Mouse (Mus musculus): ENCODE data around the gene Bmp2k.
"Not testable (repeated sequence)": the region's sequence is repeated elsewhere in the genome, so short reads cannot be mapped to it uniquely, and the experiment has no call there.

The Bmp2k gene

DNA sequence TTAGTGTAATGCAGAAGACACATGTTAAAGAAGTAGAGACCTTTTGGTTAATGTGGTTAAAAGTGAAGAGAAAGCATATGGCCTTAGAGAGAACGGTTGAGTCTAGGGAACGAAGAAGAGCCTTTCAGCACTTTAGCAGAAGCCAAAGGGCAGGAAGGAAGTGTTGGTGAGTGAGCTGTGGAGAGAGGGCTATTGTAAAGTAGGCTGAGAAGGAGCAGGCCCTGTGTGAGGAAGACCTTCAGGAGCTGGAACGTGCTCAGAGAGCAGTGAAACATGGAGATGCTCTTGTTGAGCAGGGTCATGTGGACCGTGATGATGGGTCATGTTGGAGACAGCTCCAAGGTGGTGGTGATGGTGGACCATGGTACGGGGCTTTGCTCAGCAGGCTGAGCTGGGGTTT is 4.8 kb downstream of the Bmp2k start:
- no peak for DNase-seq (ENCODE audit: low spot score)

DNA sequence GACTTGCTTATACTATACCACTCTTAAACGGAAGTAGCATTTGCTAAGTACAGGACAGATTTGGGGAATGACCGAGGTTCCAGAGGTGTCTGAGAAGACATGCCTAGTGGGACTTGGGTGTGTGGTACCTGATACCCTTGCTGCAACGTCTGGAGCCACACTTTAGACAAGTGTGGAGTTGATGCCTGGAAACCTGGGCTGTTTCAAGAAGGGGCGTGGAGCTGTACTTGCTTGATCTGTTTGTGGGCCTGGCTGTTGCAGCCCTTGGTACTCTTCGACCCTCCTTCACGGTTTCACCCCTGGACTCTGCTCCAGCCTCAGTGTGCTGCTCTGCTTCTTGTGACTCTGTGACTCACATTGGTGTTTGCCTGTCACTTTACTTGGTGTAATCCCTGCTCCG is 5.4 kb downstream of the Bmp2k start:
- DNase-seq (ENCODE audit: low spot score): no peak

DNA sequence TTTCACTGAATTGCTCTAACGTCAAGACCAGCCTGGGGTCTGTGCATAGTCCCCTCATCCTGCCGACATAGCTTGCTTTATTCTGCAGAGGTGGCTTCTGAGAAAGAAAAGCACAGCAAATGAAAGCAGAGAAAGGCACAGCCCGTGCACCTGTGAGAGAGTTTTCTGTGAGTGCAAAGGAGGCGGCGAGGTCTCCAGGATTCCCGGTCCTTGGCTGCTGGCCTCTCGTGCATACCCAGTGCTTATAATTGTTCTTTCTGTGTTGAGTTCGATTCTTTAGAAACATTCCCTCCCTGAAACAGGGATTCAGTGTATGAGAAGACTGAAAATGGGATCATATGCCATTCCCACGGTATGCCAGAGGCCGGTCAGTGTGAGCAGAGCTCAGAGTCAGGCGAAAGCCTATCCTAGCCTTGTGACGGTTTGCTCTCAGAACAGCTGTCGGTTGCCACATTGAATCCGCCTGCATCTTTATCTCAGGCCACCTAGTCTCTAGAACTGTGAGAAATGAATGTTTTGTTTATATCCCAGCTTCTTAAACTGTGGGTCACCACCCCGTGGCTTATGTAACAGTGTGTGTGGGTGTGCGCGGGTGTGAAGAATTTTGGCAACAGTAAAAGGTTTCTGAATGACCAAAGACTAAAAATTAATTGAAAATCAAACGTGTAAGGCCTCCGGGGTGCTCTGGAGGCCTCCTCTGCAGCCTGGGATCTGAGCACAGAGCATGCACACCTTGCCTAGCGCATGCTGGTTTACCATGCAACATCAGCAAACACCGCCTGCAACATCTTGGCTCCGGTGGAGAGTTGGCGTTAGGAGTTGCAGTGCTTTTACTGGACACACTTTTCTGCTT is 6.9 kb downstream of the Bmp2k start:
- no peak for DNase-seq (ENCODE audit: low spot score)

DNA sequence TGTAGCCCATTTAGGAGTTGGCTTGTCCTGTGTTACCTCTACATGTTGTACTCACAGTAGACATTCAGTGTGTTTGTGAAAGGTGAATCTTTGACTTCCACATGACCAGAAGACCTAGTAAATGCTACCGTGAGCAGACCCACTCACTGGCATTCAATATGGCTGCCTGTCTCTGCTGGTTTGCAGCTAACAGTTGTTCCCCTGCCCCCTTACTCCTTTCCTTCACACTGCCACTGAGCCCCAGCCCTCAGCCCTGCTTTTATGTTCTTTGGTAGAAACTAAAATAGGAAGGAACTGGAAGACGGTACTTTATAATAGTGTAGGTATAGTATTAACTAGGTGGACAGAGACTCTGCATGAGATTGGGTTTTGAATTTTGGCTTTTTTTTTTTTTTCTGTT is 8.4 kb downstream of the Bmp2k start:
- no peak for DNase-seq (ENCODE audit: low spot score)

DNA sequence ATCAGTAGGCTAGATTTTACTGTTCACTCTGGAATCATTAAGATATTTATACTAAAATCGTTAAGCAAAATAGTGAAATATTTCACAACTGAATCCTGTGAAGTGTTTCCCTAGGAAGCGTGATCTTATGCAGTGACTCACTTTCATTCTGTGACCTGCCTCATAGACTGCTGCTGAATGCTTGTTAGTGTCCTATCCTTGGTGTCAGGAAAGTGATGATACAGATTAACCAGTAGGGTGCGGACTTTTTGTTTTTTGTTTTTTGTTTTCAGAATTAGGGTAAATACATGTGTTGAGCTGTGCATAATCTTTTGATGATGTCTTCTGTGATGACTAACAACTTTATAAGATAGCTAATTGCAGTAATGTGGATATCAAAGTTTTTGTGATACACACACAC is 9.4 kb downstream of the Bmp2k start:
- no peak for DNase-seq (ENCODE audit: low spot score)

DNA sequence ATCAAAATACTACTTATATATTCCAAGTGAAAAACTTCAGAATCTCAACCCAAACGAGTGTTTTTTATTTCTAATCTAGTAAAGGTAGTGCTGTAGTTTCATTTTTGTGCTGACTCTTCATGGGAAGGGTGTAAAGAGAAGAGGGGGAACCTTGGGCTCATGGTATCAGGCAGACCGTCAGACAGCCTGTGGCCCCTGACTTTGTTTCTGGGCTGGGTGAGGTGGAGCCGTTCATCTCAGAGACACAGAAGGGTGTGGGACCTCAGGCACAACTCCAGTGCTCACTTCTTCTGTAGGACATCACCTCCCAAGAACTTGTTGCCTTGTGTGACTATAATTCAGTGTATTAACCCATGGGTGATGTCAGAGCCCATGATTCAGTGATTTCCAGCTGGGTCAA is 10.0 kb downstream of the Bmp2k start:
- DNase-seq (ENCODE audit: low spot score): no peak

DNA sequence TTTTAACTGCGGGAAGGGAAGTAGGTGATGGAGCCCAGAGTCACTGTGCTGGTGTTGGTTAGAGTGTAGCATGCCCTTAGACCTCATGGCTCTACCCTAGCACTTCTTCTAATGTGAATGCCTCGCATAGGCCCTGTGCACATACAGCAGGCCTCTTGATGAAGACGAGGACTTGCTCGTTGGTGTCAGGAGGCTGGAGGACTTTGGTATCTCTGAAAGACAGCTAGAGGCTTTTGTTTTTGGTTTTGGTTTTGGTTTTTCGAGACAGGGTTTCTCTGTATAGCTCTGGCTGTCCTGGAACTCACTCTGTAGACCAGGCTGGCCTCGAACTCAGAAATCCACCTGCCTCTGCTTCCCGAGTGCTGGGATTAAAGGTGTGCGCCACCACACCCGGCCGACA is 11.7 kb downstream of the Bmp2k start:
- not testable (repeated sequence) for DNase-seq (ENCODE audit: low spot score)

DNA sequence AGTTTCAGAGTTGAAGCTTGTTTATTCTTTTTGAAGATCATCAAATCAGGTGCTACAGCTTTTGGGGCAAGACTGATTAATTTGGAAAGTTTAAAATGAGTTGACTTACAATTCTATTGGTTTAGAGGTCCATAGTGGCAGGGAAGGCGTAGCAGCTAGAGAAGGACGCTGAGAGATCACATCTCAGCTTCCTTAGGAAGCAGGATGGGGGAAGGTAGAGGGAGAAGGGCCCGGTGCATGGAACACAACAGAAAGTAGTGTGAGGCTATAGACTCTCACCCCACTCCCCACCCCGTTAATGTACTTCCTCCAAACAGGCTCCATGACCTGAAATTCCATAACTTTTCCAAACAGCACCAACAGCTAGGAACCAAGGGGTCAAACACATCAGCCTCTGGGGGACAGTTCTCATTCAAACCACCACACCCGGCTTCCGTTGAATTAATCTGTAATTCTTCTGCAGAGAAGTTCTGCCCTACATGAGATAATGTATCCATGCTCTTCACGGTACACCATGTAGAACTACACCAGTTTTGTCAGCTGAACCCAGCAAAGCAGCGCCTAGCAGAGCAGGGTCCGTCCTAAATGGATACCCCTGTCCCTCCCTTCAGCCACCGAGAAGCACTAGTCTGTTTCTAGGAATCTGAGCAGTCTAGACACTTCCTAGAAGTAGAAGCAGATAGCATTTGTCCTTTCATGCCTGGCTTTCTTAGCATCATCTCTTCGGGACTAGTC is 12.3 kb downstream of the Bmp2k start:
- no peak for DNase-seq (ENCODE audit: low spot score)

DNA sequence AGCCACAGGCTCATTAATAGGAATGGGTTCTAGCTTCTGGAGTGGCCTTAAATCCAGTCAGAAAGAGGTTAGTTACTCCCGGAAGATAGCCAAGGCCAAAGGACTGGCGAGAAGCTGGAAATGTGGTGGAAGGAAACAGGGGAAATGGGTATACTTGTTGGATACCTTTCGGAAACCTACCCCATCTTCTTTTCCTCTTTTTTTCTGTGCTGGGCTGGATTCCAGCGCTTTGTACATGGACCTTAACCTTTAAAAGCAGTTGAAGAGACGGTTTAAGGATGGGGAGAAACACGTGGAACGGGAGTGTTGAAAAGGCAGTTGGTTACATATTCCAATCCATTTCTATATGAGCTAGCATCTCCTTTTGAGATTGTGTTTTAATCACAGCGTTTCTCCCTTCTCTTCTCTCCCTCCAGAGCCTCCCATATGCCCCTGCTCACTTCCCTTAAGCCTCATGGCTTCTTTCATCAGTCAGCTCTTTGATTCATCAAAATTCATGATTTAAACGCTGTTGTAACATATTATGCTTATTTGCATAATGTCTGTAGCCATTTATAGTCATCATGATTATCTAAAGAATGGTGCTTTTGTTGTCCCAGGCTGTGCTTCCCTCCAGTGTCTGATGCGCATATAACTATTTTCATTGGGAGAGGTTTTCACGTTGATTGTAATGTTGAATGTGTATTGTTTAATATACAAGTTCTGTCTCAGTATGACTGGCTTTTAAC is 18.5 kb downstream of the Bmp2k start:
- DNase-seq (ENCODE audit: low spot score): no peak

DNA sequence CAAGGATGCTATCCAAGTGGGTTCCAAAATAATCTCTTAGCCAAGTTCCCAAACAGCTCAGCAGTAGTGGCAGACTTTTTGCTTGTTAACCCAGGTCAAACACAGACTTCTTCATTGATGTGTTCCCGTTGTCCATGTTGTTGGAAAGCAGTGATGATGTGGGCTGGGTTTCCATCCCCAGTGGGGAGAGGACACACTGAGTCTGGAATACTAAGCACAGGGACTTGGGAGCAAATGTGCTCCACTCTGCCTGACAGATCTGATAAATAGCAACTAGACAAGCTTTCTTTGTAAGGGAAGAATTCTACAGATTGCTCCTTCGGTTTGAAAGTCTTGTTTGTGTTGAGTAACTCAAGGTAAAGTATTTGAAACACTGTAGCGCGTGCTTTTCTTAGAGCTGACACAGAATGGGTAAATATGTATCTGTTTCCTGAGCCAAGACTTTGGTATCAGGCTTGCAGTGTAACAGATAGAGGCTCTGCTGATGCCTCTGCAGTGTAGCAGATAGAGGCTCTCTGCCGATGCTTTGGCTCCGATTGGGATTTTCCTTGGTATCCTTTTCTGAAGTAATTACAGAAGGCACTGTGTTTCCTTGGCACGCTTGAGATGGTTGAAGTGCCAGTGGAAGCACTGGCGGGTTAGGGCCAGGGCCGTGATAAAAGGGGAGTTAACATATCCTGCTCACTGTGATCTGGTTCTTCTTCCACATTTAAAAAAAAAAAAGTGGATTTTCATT is 19.5 kb downstream of the Bmp2k start:
- no peak for DNase-seq (ENCODE audit: low spot score)

DNA sequence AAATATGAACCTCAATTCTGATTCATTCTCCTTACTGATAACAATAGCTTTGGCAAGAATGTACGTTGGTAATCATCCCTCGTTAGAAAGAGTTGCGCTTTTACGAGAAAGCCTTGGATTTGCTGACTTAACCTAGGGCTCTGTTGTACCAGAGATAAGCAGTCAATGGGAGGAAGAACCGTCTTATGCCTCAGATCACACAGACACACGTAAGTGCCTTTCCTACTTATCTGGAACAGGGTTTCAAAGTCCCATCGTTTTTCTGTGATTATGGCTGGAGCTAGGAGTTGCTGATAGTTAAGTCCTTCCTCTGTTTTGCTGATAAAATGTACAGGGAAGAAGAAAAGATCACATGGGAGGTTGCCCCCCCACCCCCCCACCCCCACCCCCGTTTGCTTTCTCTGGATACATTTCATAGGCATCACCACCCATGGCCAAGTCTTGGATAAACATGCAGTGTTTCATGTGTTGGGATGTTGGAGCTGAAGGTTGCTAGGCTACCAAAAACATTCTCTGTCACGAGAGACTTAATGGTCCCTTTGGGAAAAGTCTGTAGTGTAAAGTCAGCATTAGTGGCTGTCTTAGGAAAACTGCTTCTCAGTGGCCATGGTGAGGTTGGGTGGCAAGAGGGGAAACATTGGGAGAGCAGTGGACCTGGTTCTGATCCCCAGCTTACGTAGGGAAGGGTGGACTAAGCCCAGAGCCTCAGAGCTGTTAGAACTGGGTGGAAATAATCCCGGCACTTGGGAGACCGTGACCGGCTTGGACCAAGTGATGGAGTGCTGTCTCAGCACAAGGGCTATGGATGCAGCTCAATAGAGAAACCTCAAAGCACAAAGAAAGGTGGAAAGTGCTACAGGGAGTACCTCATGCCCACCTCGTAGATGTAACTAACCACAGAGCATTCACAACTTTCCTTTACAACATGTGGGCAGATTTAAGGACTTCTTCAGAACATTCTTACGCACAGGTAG is 25.1 kb downstream of the Bmp2k start:
- DNase-seq (ENCODE audit: low spot score): no peak

DNA sequence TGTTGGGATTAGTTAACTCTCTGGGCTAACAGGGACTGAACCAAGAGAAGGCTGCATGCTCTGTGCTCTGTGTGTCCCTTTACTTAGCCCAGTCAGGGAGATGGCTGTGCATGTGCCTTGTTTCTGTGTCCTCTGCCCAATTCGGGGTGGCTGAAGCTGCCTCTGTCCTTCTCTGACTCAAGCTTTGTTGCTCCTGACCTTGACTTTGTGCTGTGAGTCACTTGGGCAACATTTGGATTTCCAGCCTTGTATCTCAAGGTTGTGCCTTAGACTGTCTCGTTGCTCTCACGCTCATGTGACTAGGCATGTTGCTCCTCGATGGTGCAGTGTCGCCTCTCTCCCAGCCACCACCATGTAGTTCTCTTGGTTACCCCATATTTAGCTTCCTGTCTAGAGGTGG is 27.3 kb downstream of the Bmp2k start:
- no peak for DNase-seq (ENCODE audit: low spot score)

DNA sequence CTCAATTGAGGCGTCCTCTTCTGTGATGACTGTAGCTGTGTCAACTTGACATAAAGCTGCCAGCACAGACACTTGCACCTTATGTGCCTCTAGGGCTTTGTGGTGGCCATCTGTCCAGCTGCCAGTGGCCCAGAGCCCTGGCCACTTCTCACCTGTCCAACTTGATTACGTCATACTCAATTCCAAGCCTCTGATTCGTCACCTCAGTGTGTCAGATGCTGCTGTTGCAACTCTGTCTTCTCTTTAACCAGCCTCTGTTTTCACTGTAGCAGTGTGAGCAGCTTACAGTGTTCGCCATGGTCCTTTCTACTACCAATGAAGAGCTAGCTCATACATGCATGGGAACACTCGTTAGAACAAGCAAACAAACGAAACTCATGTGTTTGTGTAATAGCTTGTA is 28.2 kb downstream of the Bmp2k start:
- no peak for DNase-seq (ENCODE audit: low spot score)

DNA sequence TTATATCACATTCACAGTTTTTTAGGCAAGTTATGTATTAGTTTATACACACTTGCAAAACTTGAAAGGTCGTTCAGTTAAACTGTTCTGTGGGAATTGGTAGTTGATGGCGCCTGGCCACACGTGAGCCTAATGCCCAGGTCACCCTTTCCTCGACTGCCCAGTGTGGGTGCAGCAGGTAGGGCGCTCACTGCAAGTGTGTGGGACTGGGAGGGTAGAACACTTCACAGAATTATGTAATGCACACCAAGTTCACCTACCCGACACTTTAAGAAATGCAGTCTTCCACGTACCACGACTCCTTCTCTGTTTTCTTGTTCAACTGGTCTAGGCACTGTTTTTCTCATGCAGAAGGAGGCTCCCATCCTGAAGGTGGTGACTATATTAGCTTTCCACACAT is 30.5 kb downstream of the Bmp2k start:
- DNase-seq (ENCODE audit: low spot score): no peak

DNA sequence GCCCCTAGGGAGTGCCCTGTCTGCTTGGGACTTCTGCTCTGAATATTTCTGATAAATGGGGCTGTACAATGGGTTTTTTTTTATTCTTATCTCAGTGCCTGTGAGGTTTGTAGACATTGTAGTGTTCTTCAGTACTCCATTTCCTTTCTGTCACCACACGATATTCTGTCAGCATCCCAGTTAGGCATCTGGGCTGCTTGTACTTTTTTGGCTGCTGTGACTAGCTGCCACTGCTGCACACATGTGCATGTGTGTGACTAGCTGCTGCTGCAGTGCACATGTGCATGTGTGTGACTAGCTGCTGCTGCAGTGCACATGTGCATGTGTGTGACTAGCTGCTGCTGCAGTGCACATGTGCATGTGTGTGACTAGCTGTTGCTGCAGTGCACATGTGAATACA is 31.4 kb downstream of the Bmp2k start:
- not testable (repeated sequence) for DNase-seq (ENCODE audit: low spot score)

DNA sequence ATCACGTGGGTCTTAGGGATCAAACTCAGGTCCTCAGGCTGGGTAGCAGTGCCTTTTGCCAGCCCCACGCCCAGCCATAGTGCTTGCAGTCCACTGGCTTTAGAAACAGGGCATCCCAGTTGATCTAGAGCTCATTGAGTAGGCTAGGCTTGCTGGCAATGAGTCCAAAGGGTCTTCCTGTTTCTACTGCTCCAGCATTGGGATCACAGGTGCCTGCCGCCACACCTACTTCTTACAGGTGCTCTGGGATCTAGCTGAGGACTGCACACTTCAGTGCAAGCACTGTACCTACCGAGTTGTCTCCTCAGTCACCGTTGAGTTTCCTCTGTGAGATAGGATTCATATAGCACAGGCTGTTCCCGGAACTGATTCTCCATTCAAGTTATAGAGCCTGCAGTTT is 34.3 kb downstream of the Bmp2k start:
- DNase-seq (ENCODE audit: low spot score): no peak

DNA sequence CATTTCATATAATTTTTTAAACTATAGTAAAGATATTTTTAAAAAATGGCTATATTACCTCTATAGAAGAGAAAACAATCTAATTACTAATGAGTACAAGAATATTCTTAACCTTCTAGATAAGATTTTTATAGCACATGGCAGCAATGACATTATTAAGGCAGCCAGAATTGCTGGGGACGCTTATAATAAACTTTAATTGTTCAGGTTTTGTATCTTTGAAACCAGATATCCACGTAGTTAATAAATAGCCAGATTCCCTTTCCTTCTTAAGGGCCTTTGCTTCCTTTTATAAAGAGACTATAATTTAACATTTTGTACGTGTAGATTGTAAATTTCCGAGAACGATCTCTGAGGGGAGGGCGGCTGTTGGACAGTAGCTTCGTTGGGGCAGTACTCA is 47.8 kb downstream of the Bmp2k start:
- no peak for DNase-seq (ENCODE audit: low spot score)

DNA sequence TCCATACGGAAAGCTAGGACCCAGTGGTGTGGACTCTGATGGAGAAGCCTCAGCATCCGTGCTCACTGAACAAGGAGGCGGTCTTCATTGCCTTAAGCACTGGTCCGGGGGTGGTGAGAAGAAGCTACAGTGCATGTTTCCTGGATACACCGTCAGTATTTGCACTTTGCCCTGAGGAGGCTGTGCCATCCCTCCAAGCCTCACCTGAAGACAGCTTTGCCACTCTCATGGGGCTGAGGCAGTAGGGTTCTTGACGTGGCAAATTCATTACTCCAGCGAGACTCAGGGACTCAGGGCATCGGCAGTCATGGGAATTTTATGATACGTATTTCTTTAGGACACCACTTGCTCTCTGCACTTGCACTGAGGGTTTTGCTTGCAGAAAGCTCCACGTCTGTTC is 49.2 kb downstream of the Bmp2k start:
- no peak for DNase-seq (ENCODE audit: low spot score)

DNA sequence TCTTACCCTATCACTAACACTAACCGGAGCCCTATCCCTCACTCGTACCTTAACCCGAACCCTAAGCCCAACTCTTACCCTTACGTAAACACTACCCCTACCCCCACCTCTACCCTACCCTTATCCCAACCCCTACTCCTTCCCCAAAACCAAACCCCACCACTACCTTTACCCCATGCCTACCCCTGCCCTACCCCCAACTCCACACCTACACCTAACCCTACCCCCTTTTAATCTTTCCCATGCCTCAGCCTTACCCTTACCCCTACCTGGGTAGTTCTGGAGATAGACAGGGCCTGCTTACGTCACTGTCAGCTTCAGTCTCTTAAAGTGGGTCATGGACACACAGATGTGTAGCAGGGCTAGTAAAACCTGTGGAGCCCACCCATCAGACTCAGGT is 51.4 kb downstream of the Bmp2k start:
- no peak for DNase-seq (ENCODE audit: low spot score)

DNA sequence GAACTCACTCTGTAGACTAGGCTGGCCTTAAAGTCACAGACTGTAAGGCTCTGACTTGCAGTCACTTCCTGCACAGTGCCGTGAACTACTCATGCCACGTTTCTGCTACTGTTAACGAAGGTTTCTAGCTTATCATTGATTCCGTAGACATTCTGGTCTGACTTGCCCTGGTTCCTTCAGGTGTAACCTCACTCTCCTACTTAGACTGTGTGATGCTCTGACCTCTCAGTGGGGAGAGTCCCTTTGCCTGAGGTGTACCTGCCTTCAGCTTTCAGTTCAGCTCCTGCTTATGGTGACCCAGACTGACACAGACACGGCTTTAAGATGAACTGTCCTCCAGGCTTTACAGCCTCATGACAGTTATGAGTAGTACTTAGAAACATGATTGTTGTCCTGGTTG is 56.7 kb downstream of the Bmp2k start:
- DNase-seq (ENCODE audit: low spot score): no peak

DNA sequence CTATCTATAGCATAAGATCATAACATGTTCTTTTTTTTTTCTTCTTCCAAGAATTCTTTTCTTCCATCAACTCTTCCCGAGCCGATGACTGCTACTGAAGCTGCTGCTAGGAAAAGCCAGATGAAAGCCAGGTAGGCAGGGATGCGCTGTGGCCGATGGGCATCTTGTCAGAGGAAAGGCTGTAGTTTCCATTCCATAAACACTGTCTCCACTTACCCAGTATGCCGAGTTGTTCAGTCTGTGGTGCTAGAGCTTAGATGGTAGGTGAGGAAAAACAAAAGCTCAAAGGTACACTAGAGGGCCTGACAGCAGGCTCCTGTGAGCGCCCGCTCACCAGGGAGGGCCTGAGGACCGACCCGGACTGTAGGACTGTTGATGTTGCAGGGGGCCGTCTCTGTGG is 57.3 kb downstream of the Bmp2k start:
- DNase-seq (ENCODE audit: low spot score): no peak

Data from left cerebral cortex, adult 11 months (tissue).